Mouse (Mus musculus) gastrocnemius, postnatal 14 days (tissue): ENCODE measurements around the gene Skint5. TPM values are rescaled to one million over a fixed set of nuclear protein-coding genes. Genes with fewer than 3 reads are reported as not detected.
"Not testable (repeated sequence)": the region's sequence is repeated elsewhere in the genome, so short reads cannot be mapped to it uniquely, and the experiment has no call there.

Experiments used
- DNase-seq: peaks from one replicate; pipeline ENCODE4 v3.0.0; 2021; ENCODE audit warnings: mixed read lengths
- intact Hi-C: fragments of 180-260 bp; cut with DNase I; formaldehyde crosslinking; loops from one replicate; pipeline ENCODE4 v1.15.1; 2025; ENCODE audit warnings: low total_unique reads
- long read RNA-seq, 2 experiments: library from polyadenylated mRNA; stranded (forward); transcript quantifications; one replicate each; pipeline ENCODE4 v2.0.0; 2021
- total RNA-seq, 2 experiments: library from RNA; stranded (reverse); gene quantifications; 2 replicates each; pipeline ENCODE4 v1.2.3; 2021

Gene Skint5
- total RNA-seq, result not detected
- long read RNA-seq, experiment 1, result 0 reads
- long read RNA-seq, experiment 2, result 0 reads

DNA sequence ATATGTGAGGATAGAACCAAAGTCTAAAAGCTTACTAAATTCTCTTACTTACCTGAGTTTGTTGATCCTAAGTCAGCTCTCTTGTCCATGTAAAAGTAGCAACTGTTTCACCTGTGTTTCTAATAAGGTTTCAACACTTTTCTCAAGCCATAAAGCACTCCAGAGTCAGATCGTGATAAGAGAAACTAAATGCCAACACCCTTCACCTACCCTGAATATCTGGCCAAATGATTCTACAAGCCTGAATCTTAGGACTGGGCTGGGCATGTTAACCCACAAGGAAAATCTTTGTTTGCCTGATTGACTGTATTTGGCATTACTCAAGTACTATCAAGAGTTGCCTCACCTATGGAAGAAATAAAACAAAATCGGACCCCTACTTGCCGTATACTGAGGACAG is at the start of gene Skint5:
TSS of gene Skint5 (minus strand) at position 101 of the 400 bp plus-strand sequence.
- no peak for DNase-seq
- intact Hi-C loops, result loop anchor here (5.0 kb wide), 1 partner anchor 717 kb away; no protein-coding TSS in a partner anchor

DNA sequence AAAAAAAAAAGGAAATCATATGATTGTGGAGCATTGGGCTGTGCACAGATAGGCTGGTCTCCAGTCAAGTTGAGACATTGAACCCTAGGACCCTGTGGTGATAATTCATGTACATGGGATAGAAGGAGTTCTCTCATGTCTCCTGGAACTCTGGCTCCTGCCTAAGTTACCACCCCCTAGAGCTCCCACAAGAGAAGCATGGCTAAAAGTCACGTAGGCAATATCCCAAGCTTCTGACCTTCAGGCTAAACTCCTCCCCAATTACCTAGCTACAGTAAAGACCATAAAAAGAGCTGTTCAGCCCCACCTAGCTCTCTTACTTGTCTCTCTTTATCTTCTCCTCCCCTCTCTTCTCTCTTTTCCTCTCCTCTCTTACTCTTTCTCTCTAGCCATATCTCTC is 42.0 kb downstream of the Skint5 start:
- intact Hi-C loops, result no loop called here
- no peak for DNase-seq

- DNase-seq, result no peak
- intact Hi-C loops, result no loop called here
These were observed 235.1 kb downstream of the Skint5 start for GRCm38 (mm10) chr4:113764182-113764581.

DNA sequence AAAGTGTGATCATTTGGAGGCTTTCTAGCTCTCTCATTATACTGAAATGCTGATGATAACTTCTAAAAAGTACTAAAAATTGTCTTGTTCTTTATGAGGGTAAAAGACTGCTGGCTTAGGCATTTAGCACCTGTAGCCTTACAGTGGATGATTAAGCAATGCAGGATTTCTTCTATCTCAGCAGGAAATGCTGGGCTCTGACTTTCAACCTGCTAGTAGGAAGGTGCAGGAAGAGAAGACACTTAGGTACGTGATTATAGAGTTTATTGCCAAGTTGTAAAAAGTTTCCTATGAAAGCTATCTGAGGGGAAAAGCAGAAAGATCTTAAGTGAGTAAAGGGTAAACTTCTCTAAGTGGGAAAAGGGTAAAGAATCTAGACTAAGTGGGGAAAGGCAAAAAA is 235.6 kb downstream of the Skint5 start:
- intact Hi-C loops, result no loop called here
- no peak for DNase-seq

DNA sequence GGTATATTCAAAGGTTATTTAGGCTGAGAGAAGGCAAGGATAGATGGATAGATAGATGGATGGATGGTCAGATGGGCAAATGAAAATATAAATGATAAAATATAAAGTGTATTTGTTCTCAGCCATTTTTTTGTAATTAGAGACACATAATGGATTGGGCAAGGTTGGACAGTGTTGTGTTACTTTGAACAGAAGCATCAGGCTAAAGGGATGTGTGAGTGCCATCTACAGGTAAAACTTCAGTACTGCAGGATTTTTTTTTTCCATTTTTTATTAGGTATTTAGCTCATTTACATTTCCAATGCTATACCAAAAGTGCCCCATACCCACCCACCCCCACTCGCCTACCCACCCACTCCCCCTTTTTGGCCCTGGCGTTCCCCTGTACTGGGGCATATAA is 551.1 kb downstream of the Skint5 start:
- DNase-seq, result not testable (repeated sequence)

More for the DNA sequence above, 551.1 kb downstream of the Skint5 start:
- intact Hi-C loops, result not testable (repeated sequence)

Other genes with a start within 250 kb of the Skint5 start
- gene Skint11, start 163.9 kb upstream of the Skint5 start, total RNA-seq, result not detected